Mouse (Mus musculus): ENCODE results near the gene Sox14. TPM values are rescaled to one million over a fixed set of nuclear protein-coding genes. Genes with fewer than 3 reads are reported as not detected.

Gene Sox14
- polyA plus RNA-seq, 1 experiment from 2014 or later: not detected

DNA sequence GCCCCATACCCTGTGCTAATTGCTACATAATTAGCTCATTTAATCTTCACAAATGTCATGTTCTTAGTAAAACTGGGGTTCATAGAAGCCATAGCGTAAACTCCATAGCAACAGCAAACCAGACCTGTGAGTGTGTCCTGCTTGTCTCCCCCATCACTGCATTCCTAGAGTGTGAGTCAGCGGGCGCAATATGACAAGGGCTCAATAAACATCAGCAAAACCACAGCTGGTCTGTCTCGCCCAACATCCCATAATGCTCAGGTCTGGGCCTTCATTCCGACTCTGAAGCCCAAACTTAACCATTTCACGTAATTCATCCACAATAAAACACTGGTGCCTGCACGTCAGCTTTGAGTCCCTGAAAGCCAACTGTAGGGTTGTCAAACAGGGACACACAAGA lies 37.1 kb downstream of the Sox14 start:
- Histone ChIP-seq H3K9me3 (replicated peaks) (no peaks in the 10 kb centered on the region), H3K4me1 (no peaks in the 10 kb centered on the region), H3K36me3 (no peaks in the 10 kb centered on the region), H3K9ac (no peak overlapping the region), H3K4me3 (replicated peaks) (no peak overlapping the region), H3K27me3 (no peaks in the 10 kb centered on the region), H3K4me2 (no peak overlapping the region), H3K27ac (no peak overlapping the region)
- WGBS: 64% methylated on average over 7 of the region's 7 CpGs
- no peak for ATAC-seq (replicated peaks; ENCODE audit: low FRiP score)

GRCm38 (mm10) chr9:99836707-99837106 lies 39.3 kb downstream of the Sox14 start:
- Histone ChIP-seq H3K4me1 (no peaks in the 10 kb centered on the region), H3K4me2 (no peak overlapping the region), H3K4me3 (replicated peaks) (no peak overlapping the region), H3K9me3 (replicated peaks) (no peaks in the 10 kb centered on the region), H3K36me3 (no peaks in the 10 kb centered on the region), H3K9ac (no peak overlapping the region), H3K27ac (no peak overlapping the region), H3K27me3 (no peaks in the 10 kb centered on the region)
- 84% methylated on average over 12 of the region's 12 CpGs for WGBS
- ATAC-seq (replicated peaks; ENCODE audit: low FRiP score): no peak

DNA sequence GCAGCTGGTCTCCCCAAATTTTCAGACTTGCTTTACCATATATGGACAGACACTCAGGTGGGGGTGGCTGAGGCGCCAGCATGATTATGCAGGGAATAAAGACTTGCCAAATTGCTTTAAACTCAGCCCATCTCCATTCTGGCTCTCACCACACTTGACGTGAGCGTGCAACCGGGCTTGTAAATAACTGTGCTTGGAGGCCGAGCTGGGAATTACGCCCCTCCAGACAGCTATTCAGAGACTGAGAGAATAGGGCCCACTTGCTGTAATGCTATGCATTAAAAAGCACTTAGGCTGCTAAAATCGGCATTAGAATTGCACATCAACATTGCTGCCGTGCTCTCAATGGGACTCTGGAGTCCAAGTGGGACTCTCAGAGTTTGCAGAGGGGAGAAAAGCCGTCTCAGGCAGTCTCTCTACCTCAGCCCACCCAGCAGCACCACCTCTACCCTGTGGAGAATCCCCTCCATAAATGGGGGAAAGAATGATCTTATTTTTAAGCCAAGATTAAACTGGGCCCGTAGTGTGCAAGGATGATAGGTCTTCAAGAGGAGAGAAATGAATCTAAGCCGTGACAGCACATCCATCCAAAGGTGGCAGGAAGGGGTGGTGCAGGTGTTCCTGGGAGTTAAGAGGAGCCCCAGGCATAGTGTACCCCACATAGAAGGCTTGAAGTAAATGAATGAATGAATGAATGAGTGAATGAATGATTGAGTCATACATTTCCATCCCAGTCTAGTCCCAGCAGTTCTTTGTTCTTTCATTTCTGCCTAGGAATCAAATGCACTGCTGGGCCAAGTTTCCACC lies 40.1 kb downstream of the Sox14 start:
- Histone ChIP-seq H3K4me3 (replicated peaks) (no peak overlapping the region), H3K9me3 (replicated peaks) (no peaks in the 10 kb centered on the region), H3K4me1 (no peaks in the 10 kb centered on the region), H3K27ac (no peak overlapping the region), H3K36me3 (no peaks in the 10 kb centered on the region), H3K4me2 (no peak overlapping the region), H3K27me3 (no peaks in the 10 kb centered on the region), H3K9ac (no peak overlapping the region)
- 48% methylated on average over 11 of the region's 11 CpGs for WGBS
- no peak for ATAC-seq (replicated peaks; ENCODE audit: low FRiP score)

Other genes starting within 250 kb of the Sox14 start
- gene Dzip1l, start 246.7 kb downstream of the Sox14 start, polyA plus RNA-seq (2015; fragmentation: Nextera tagmentation; extraction: Ambion mirVana): 19.7 and 26.7 TPM in 2 replicates
- not detected in 2 replicates for gene Cldn18, start 158.9 kb downstream of the Sox14 start, polyA plus RNA-seq (2015; fragmentation: Nextera tagmentation; extraction: Ambion mirVana)

Data from kidney, embryonic 15.5 days (tissue).